Mouse (Mus musculus): ENCODE measurements around the gene Ahrr. TPM values are rescaled to one million over a fixed set of nuclear protein-coding genes. Genes with fewer than 3 reads are reported as not detected.

Gene Ahrr
- total RNA-seq, 2 experiments from 2014 or later, result 2.0 to 2.6 TPM

GRCm38 (mm10) chr13:74245214-74245898 lies 46.8 kb downstream of the Ahrr start:
- DNase-seq (ENCODE audit: low spot score in 2 of 2), result peak; percentile 38 to 49

- DNase-seq (ENCODE audit: low spot score in 2 of 2), result no peak
Observed at GRCm38 (mm10) chr13:74237574-74237973, 54.6 kb downstream of the Ahrr start.

- no peak for DNase-seq (ENCODE audit: low spot score in 2 of 2)
Observed at GRCm38 (mm10) chr13:74220659-74221058, 71.5 kb downstream of the Ahrr start.

- peak in 1 of 2 experiments; percentile 35 for DNase-seq (ENCODE audit: low spot score in 2 of 2)
Observed at GRCm38 (mm10) chr13:74218441-74218840, 73.7 kb downstream of the Ahrr start.

- no peak for DNase-seq (ENCODE audit: low spot score in 2 of 2)
Observed at GRCm38 (mm10) chr13:74208986-74209345, 83.2 kb downstream of the Ahrr start.

GRCm38 (mm10) chr13:74208317-74208985 lies 83.7 kb downstream of the Ahrr start, which contains the start of gene Exoc3:
Gene Exoc3, minus strand, starts transcription at chr13:74208732.
- DNase-seq (ENCODE audit: low spot score in 2 of 2), result peak; percentile 88 to 89

- no peak for DNase-seq (ENCODE audit: low spot score in 2 of 2)
Observed at GRCm38 (mm10) chr13:74196451-74196850, 95.7 kb downstream of the Ahrr start.

GRCm38 (mm10) chr13:74192613-74193012 lies 99.5 kb downstream of the Ahrr start:
- no peak for DNase-seq (ENCODE audit: low spot score in 2 of 2)

- DNase-seq (ENCODE audit: low spot score in 2 of 2), result no peak
Observed at GRCm38 (mm10) chr13:74183011-74183695, 109.0 kb downstream of the Ahrr start.

- no peak for DNase-seq (ENCODE audit: low spot score in 2 of 2)
Observed at GRCm38 (mm10) chr13:74172036-74172435, 120.1 kb downstream of the Ahrr start.

- DNase-seq (ENCODE audit: low spot score in 2 of 2), result no peak
Observed at GRCm38 (mm10) chr13:74169446-74170164, 122.5 kb downstream of the Ahrr start.

GRCm38 (mm10) chr13:74167492-74167891 lies 124.6 kb downstream of the Ahrr start:
- no peak for DNase-seq (ENCODE audit: low spot score in 2 of 2)

GRCm38 (mm10) chr13:74167057-74167413 lies 125.1 kb downstream of the Ahrr start:
- no peak for DNase-seq (ENCODE audit: low spot score in 2 of 2)

- DNase-seq (ENCODE audit: low spot score in 2 of 2), result peak; percentile 25 to 44
Observed at GRCm38 (mm10) chr13:74166348-74167056, 125.6 kb downstream of the Ahrr start.

Other genes starting within 250 kb of the Ahrr start
- 1 to 10 TPM; 1.3 to 2.2 TPM for gene Cep72, start 230.0 kb downstream of the Ahrr start, total RNA-seq (2021)
- gene Slc9a3, start 170.9 kb downstream of the Ahrr start, total RNA-seq (2021), result under 1 TPM; 0.73 to 0.99 TPM
- 10 to 100 TPM; 61.8 to 70.6 TPM for gene Exoc3, start 83.6 kb downstream of the Ahrr start, total RNA-seq (2021)
- gene Pdcd6, start 25.2 kb upstream of the Ahrr start, total RNA-seq (2021), result 100 to 1,000 TPM; 112 to 165 TPM
- 100 to 1,000 TPM; 720 to 882 TPM for gene Sdha, start 57.9 kb upstream of the Ahrr start, total RNA-seq (2021)
- gene Ccdc127, start 58.0 kb upstream of the Ahrr start, total RNA-seq (2021), result 10 to 100 TPM; 55.4 to 66.8 TPM
- gene Lrrc14b, start 71.7 kb upstream of the Ahrr start, total RNA-seq (2021), result under 1 TPM; 0.36 to 0.45 TPM
- 1 to 10 TPM; 2.2 to 2.6 TPM for gene Zfp72, start 98.5 kb upstream of the Ahrr start, total RNA-seq (2021)
- gene Ftl1-ps1, start 107.4 kb upstream of the Ahrr start, total RNA-seq (2021), result 1,000 to 10,000 TPM; 1,315 to 1,788 TPM
- 1 to 10 TPM; 8.1 to 8.4 TPM for gene Zfp825, start 201.7 kb upstream of the Ahrr start, total RNA-seq (2021)

Measured in adrenal gland, adult 18-20 months (tissue).